Mouse (Mus musculus) forebrain, embryonic 16.5 days (tissue): ENCODE data around the gene Ajap1. TPM values are rescaled to one million over a fixed set of nuclear protein-coding genes. Genes with fewer than 3 reads are reported as not detected.

Experiments
- ATAC-seq: fragments of 200-750 bp; cut with Nextera tagmentation; 2 replicates; pipeline ENCODE4 v1.8.0; 2017; ENCODE audit warnings: mild to moderate bottlenecking, moderate library complexity
- H3K27ac ChIP-seq: fragments of 300-500 bp; sonication (generic); 2 replicates; pipeline ENCODE4 v1.5.1; 2014; ENCODE audit warnings: low read length, control low read depth
- H3K27me3 ChIP-seq: fragments of 300-500 bp; sonication (generic); replicated peaks from 2 replicates; pipeline ENCODE4 v1.6.1; 2014; ENCODE audit warnings: low read length; ENCODE audit not compliant: control insufficient read depth, insufficient read depth
- H3K36me3 ChIP-seq: fragments of 300-500 bp; sonication (generic); 2 replicates; pipeline ENCODE4 v1.6.1; 2014; ENCODE audit not compliant: control insufficient read depth, insufficient read depth
- H3K4me1 ChIP-seq: fragments of 300-500 bp; sonication (generic); replicated peaks from 2 replicates; pipeline ENCODE4 v1.6.1; 2014; ENCODE audit warnings: low read length; ENCODE audit not compliant: control insufficient read depth, insufficient read depth
- H3K4me2 ChIP-seq: fragments of 300-500 bp; sonication (generic); 2 replicates; pipeline ENCODE4 v1.6.1; 2014; ENCODE audit warnings: mild to moderate bottlenecking, low read length, control low read depth
- H3K4me3 ChIP-seq: fragments of 300-500 bp; sonication (generic); replicated peaks from 2 replicates; pipeline ENCODE4 v1.5.1; 2014; ENCODE audit warnings: mild to moderate bottlenecking, low read length, control low read depth
- H3K9ac ChIP-seq: fragments of 300-500 bp; sonication (generic); replicated peaks from 2 replicates; pipeline ENCODE4 v1.6.1; 2014; ENCODE audit warnings: low read depth, low read length, control low read depth
- H3K9me3 ChIP-seq: fragments of 300-500 bp; sonication (generic); 2 replicates; pipeline ENCODE4 v1.6.1; 2016; ENCODE audit warnings: low read length; ENCODE audit not compliant: control insufficient read depth
- WGBS: fragments of 180-500 bp; shearing (Covaris S2); extraction: QIAGEN DNeasy Blood & Tissue Kit; methylation state at CpG from one replicate; pipeline ENCODE4 v1.1.7; 2014; 5-methylcytosine and 5-hydroxymethylcytosine counted together
- polyA plus RNA-seq: library from polyadenylated mRNA; unstranded; fragments of >200 nt; fragmentation: Nextera tagmentation; extraction: Ambion mirVana; gene quantifications from 2 replicates; pipeline ENCODE4 v1.2.1, GENCODE M21; 2015

Ajap1 gene
- polyA plus RNA-seq, 1 experiment from 2014 or later, result 4.5 TPM

- Histone ChIP-seq H3K27ac (no peak overlapping the region), H3K9me3 (peaks cover 6% of the 10 kb centered on the region), H3K27me3 (no peaks in the 10 kb centered on the region), H3K9ac (no peak overlapping the region), H3K4me3 (no peak overlapping the region), H3K4me2 (no peak overlapping the region), H3K4me1 (no peaks in the 10 kb centered on the region), H3K36me3 (no peaks in the 10 kb centered on the region)
- 86% methylated on average over 15 of the region's 15 CpGs for whole genome bisulfite sequencing
- ATAC-seq, result no peak
Measured at GRCm38 (mm10) chr4:153469712-153470111, 12.9 kb downstream of the Ajap1 start.

- 89% methylated on average over 15 of the region's 15 CpGs for WGBS
- ATAC-seq, result no peak
- Histone ChIP-seq H3K4me1 (no peaks in the 10 kb centered on the region), H3K36me3 (no peaks in the 10 kb centered on the region), H3K4me3 (no peak overlapping the region), H3K9me3 (no peaks in the 10 kb centered on the region), H3K27ac (no peak overlapping the region), H3K4me2 (no peak overlapping the region), H3K9ac (no peak overlapping the region), H3K27me3 (no peaks in the 10 kb centered on the region)
Measured at GRCm38 (mm10) chr4:153459934-153460333, 22.7 kb downstream of the Ajap1 start.

- no peak for ATAC-seq
- H3K27me3 ChIP-seq, result no peaks in the 10 kb centered on the region
- no peaks in the 10 kb centered on the region for H3K4me1 ChIP-seq
- no peak overlapping the region for H3K9ac ChIP-seq
- no peak overlapping the region for H3K4me3 ChIP-seq
- H3K9me3 ChIP-seq, result no peaks in the 10 kb centered on the region
- H3K27ac ChIP-seq, result no peak overlapping the region
- WGBS, result 88% methylated on average over 9 of the region's 9 CpGs
- H3K36me3 ChIP-seq, result no peaks in the 10 kb centered on the region
- H3K4me2 ChIP-seq, result no peak overlapping the region
Measured at GRCm38 (mm10) chr4:153459503-153459902, 23.1 kb downstream of the Ajap1 start.

GRCm38 (mm10) chr4:153458821-153459220 is 23.8 kb downstream of the Ajap1 start:
- ATAC-seq, result no peak
- Histone ChIP-seq H3K4me3 (no peak overlapping the region), H3K9ac (no peak overlapping the region), H3K27me3 (no peaks in the 10 kb centered on the region), H3K4me1 (no peaks in the 10 kb centered on the region), H3K4me2 (no peak overlapping the region), H3K9me3 (no peaks in the 10 kb centered on the region), H3K27ac (no peak overlapping the region), H3K36me3 (no peaks in the 10 kb centered on the region)
- WGBS, result 90% methylated on average over 15 of the region's 15 CpGs

- Histone ChIP-seq H3K4me1 (no peaks in the 10 kb centered on the region), H3K4me3 (no peak overlapping the region), H3K27ac (no peak overlapping the region), H3K36me3 (no peaks in the 10 kb centered on the region), H3K4me2 (no peak overlapping the region), H3K27me3 (no peaks in the 10 kb centered on the region), H3K9ac (no peak overlapping the region), H3K9me3 (no peaks in the 10 kb centered on the region)
- WGBS, result 85% methylated on average over 7 of the region's 7 CpGs
- ATAC-seq, result no peak
Measured at GRCm38 (mm10) chr4:153453496-153453895, 29.1 kb downstream of the Ajap1 start.

GRCm38 (mm10) chr4:153451516-153451915 is 31.1 kb downstream of the Ajap1 start:
- Histone ChIP-seq H3K9ac (no peak overlapping the region), H3K36me3 (no peaks in the 10 kb centered on the region), H3K4me3 (no peak overlapping the region), H3K9me3 (no peaks in the 10 kb centered on the region), H3K27ac (no peak overlapping the region), H3K4me1 (no peaks in the 10 kb centered on the region), H3K27me3 (no peaks in the 10 kb centered on the region), H3K4me2 (no peak overlapping the region)
- 86% methylated on average over 8 of the region's 8 CpGs for WGBS
- ATAC-seq, result no peak

- 59% methylated on average over 10 of the region's 10 CpGs for WGBS
- no peak overlapping the region for H3K9ac ChIP-seq
- H3K9me3 ChIP-seq, result no peaks in the 10 kb centered on the region
- no peak for ATAC-seq
- H3K4me1 ChIP-seq, result peaks cover 11% of the 10 kb centered on the region
- no peaks in the 10 kb centered on the region for H3K27me3 ChIP-seq
- H3K4me2 ChIP-seq, result no peak overlapping the region
- H3K4me3 ChIP-seq, result no peak overlapping the region
- no peak overlapping the region for H3K27ac ChIP-seq
- H3K36me3 ChIP-seq, result no peaks in the 10 kb centered on the region
Measured at GRCm38 (mm10) chr4:153442522-153442921, 40.1 kb downstream of the Ajap1 start.

- WGBS, result 71% methylated on average over 11 of the region's 11 CpGs
- H3K4me1 ChIP-seq, result peaks cover 28% of the 10 kb centered on the region
- H3K27ac ChIP-seq, result no peak overlapping the region; the same call in 1 of the 2 replicates
- H3K4me3 ChIP-seq, result no peak overlapping the region
- H3K9me3 ChIP-seq, result no peaks in the 10 kb centered on the region
- no peaks in the 10 kb centered on the region for H3K36me3 ChIP-seq
- no peak for ATAC-seq
- no peak overlapping the region for H3K9ac ChIP-seq
- H3K4me2 ChIP-seq, result no peak overlapping the region
- H3K27me3 ChIP-seq, result no peaks in the 10 kb centered on the region
Measured at GRCm38 (mm10) chr4:153439868-153440267, 42.7 kb downstream of the Ajap1 start.

GRCm38 (mm10) chr4:153439031-153439430 is 43.6 kb downstream of the Ajap1 start:
- no peak for ATAC-seq
- H3K27me3 ChIP-seq, result no peaks in the 10 kb centered on the region
- WGBS, result 31% methylated on average over 12 of the region's 12 CpGs
- H3K27ac ChIP-seq, result no peak overlapping the region
- H3K4me1 ChIP-seq, result peaks cover 28% of the 10 kb centered on the region
- no peak overlapping the region for H3K4me2 ChIP-seq
- H3K9ac ChIP-seq, result no peak overlapping the region
- no peaks in the 10 kb centered on the region for H3K9me3 ChIP-seq
- no peaks in the 10 kb centered on the region for H3K36me3 ChIP-seq
- H3K4me3 ChIP-seq, result no peak overlapping the region

GRCm38 (mm10) chr4:153437196-153437595 is 45.4 kb downstream of the Ajap1 start:
- Histone ChIP-seq H3K36me3 (no peaks in the 10 kb centered on the region), H3K4me3 (no peak overlapping the region), H3K9me3 (no peaks in the 10 kb centered on the region), H3K9ac (no peak overlapping the region), H3K27ac (no peak overlapping the region), H3K27me3 (no peaks in the 10 kb centered on the region), H3K4me1 (peaks cover 28% of the 10 kb centered on the region), H3K4me2 (no peak overlapping the region)
- no peak for ATAC-seq
- 74% methylated on average over 9 of the region's 9 CpGs for WGBS
